Mouse (Mus musculus): Measurements from ENCODE around the gene Large1. TPM values are rescaled to one million over a fixed set of nuclear protein-coding genes. Genes with fewer than 3 reads are reported as not detected.
"Not testable (repeated sequence)": the region's sequence is repeated elsewhere in the genome, so short reads cannot be mapped to it uniquely, and the experiment has no call there.

Large1 gene
- polyA plus RNA-seq, 1 experiment, result 76.8 TPM

GRCm38 (mm10) chr8:73187381-73187780 lies 166.0 kb downstream of the Large1 start:
- DNase-seq (ENCODE audit: extremely low spot score in 1 of 2, low spot score in 1 of 2), result no peak

GRCm38 (mm10) chr8:73178434-73178833 lies 174.9 kb downstream of the Large1 start:
- DNase-seq (ENCODE audit: extremely low spot score in 1 of 2, low spot score in 1 of 2), result peak; percentile 51 to 62

- DNase-seq (ENCODE audit: extremely low spot score in 1 of 2, low spot score in 1 of 2), result no peak
Measured at GRCm38 (mm10) chr8:73172661-73173060, 180.7 kb downstream of the Large1 start.

GRCm38 (mm10) chr8:73161994-73162393 lies 191.3 kb downstream of the Large1 start:
- no peak for DNase-seq (ENCODE audit: extremely low spot score in 1 of 2, low spot score in 1 of 2)

- no peak for DNase-seq (ENCODE audit: extremely low spot score in 1 of 2, low spot score in 1 of 2)
Measured at GRCm38 (mm10) chr8:73161564-73161963, 191.8 kb downstream of the Large1 start.

- DNase-seq (ENCODE audit: extremely low spot score in 1 of 2, low spot score in 1 of 2), result no peak
Measured at GRCm38 (mm10) chr8:73160945-73161344, 192.4 kb downstream of the Large1 start.

GRCm38 (mm10) chr8:73147236-73147635 lies 206.1 kb downstream of the Large1 start:
- no peak for DNase-seq (ENCODE audit: extremely low spot score in 1 of 2, low spot score in 1 of 2)

- no peak for DNase-seq (ENCODE audit: extremely low spot score in 1 of 2, low spot score in 1 of 2)
Measured at GRCm38 (mm10) chr8:73142660-73143395, 210.5 kb downstream of the Large1 start.

- no peak for DNase-seq (ENCODE audit: extremely low spot score in 1 of 2, low spot score in 1 of 2)
Measured at GRCm38 (mm10) chr8:73135397-73135796, 217.9 kb downstream of the Large1 start.

- DNase-seq (ENCODE audit: extremely low spot score in 1 of 2, low spot score in 1 of 2), result peak in 1 of 2 experiments; percentile 57
Measured at GRCm38 (mm10) chr8:73132080-73132479, 221.3 kb downstream of the Large1 start.

- DNase-seq (ENCODE audit: extremely low spot score in 1 of 2, low spot score in 1 of 2), result no peak
Measured at GRCm38 (mm10) chr8:73123864-73124499, 229.4 kb downstream of the Large1 start.

GRCm38 (mm10) chr8:73112332-73112895 lies 240.9 kb downstream of the Large1 start:
- no peak for DNase-seq (ENCODE audit: extremely low spot score in 1 of 2, low spot score in 1 of 2)

- no peak for DNase-seq (ENCODE audit: extremely low spot score in 1 of 2, low spot score in 1 of 2)
Measured at GRCm38 (mm10) chr8:73104089-73104488, 249.3 kb downstream of the Large1 start.

GRCm38 (mm10) chr8:73101069-73101468 lies 252.3 kb downstream of the Large1 start:
- DNase-seq (ENCODE audit: extremely low spot score in 1 of 2, low spot score in 1 of 2), result no peak

- not testable (repeated sequence) for DNase-seq (ENCODE audit: extremely low spot score in 1 of 2, low spot score in 1 of 2)
Measured at GRCm38 (mm10) chr8:73100607-73101006, 252.7 kb downstream of the Large1 start.

GRCm38 (mm10) chr8:73099542-73099941 lies 253.8 kb downstream of the Large1 start:
- DNase-seq (ENCODE audit: extremely low spot score in 1 of 2, low spot score in 1 of 2), result no peak

- DNase-seq (ENCODE audit: extremely low spot score in 1 of 2, low spot score in 1 of 2), result no peak
Measured at GRCm38 (mm10) chr8:73096952-73097351, 256.4 kb downstream of the Large1 start.

GRCm38 (mm10) chr8:73077746-73078145 lies 275.6 kb downstream of the Large1 start:
- DNase-seq (ENCODE audit: extremely low spot score in 1 of 2, low spot score in 1 of 2), result not testable (repeated sequence)

GRCm38 (mm10) chr8:73061410-73061809 lies 291.9 kb downstream of the Large1 start:
- DNase-seq (ENCODE audit: extremely low spot score in 1 of 2, low spot score in 1 of 2), result no peak

GRCm38 (mm10) chr8:73054726-73055125 lies 298.6 kb downstream of the Large1 start:
- DNase-seq (ENCODE audit: extremely low spot score in 1 of 2, low spot score in 1 of 2), result no peak

GRCm38 (mm10) chr8:73053878-73054277 lies 299.5 kb downstream of the Large1 start:
- peak in 1 of 2 experiments; percentile 17 for DNase-seq (ENCODE audit: extremely low spot score in 1 of 2, low spot score in 1 of 2)

GRCm38 (mm10) chr8:73052414-73052813 lies 300.9 kb downstream of the Large1 start:
- no peak for DNase-seq (ENCODE audit: extremely low spot score in 1 of 2, low spot score in 1 of 2)

All from frontal cortex, adult 2 months (tissue).